Comparison of ENCODE assay signal across 24 mouse cellular contexts in the genomic region with DNA sequence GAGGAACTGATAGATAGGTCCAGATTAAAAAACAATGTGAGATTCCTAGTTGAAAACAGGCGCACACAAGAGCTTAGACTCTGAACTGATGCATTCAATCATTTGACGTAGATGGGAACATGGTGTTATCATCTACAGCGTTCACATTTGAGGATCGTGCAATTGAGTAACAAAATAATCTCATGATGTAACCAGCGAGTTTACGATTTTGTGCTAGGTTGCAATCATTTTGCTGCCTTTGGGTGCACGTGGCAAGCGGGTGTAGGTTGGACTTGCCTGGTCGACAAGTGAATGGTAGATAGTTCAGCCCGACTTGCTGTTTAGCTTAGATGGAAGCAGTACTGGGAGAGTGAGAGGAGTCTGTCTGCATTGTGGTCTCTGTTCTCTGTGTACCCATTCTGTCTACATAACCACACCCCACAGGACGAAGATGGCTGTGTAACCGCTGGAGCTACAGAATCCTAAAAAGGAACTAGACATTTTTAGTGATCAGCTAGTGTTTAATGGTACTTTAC. TPM values are rescaled to one million over a fixed set of nuclear protein-coding genes. Genes with fewer than 3 reads are reported as not detected.
DNase-seq lines count a peak whose midpoint lies in the region; ATAC-seq and TF ChIP-seq lines count a peak whose summit lies in the region.
"Had no signal": no experiment of that assay in that cellular context is flagged by ENCODE, and none has a peak within 500 bp of the region (broad histone marks: within the 10 kb centered on the region; RNA-seq: fewer than 3 reads in every experiment).

No protein-coding gene starts in this region.

- peak overlapping the region; percentile 59 for H3K27ac ChIP-seq in CH12.LX (ENCODE audit: insufficient read depth, low read depth)
- H3K27ac ChIP-seq in forebrain, embryonic 16.5 days (ENCODE audit: low read length) = no peak overlapping the region
- H3K27ac ChIP-seq in cerebellum, adult 2 months (ENCODE audit: insufficient read depth, low read length) = no peak overlapping the region
- H3K27ac ChIP-seq: forebrain, embryonic 10.5 days; forebrain, embryonic 13.5 days; gastrocnemius, adult 2 months; heart, embryonic 15.5 days; hindbrain, embryonic 10.5 days; hindbrain, embryonic 13.5 days had no signal

- H3K36me3 ChIP-seq in CH12.LX (replicated peaks in 1 of 2; ENCODE audit: control insufficient read depth in 1 of 2, insufficient read depth in 1 of 2, low read length in 1 of 2) = no peaks in the 10 kb centered on the region
- no peaks in the 10 kb centered on the region for H3K36me3 ChIP-seq in forebrain, embryonic 16.5 days (ENCODE audit: control insufficient read depth, insufficient read depth)
- H3K36me3 ChIP-seq: forebrain, embryonic 10.5 days; G1E; heart, embryonic 12.5 days; heart, embryonic 15.5 days; hindbrain, embryonic 10.5 days; hindbrain, embryonic 13.5 days had no signal

- H3K4me3 ChIP-seq in CH12.LX (replicated peaks in 1 of 3; ENCODE audit: low read depth in 2 of 3, low read length in 2 of 3, poor library complexity in 1 of 3) = no peak overlapping the region
- H3K4me3 ChIP-seq in forebrain, embryonic 16.5 days (replicated peaks; ENCODE audit: low read length) = no peak overlapping the region
- no peak overlapping the region for H3K4me3 ChIP-seq in cerebellum, adult 2 months (replicated peaks; ENCODE audit: insufficient read depth, low read depth, low read length)
- H3K4me3 ChIP-seq: forebrain, embryonic 10.5 days; forebrain, embryonic 13.5 days; heart, embryonic 12.5 days; heart, embryonic 15.5 days; hindbrain, embryonic 10.5 days; hindbrain, embryonic 13.5 days had no signal

- WGBS in forebrain, embryonic 16.5 days = 78% methylated on average over 12 of the region's 12 CpGs
- WGBS in cerebellum, adult 2 months = 81% methylated on average over 12 of the region's 12 CpGs

- ATAC-seq in granulocyte monocyte progenitor cell, adult 5-6 weeks (replicated peaks; ENCODE audit: poor library complexity, severe bottlenecking) = peak; percentile 21; the same call in 1 of the 2 replicates
- 0 out of 2 replicates have a peak, but pooled peaks have one; percentile 15 for ATAC-seq in monocyte, adult 5-6 weeks (replicated peaks; ENCODE audit: insufficient number of reproducible peaks, low FRiP score, low TSS enrichment, poor library complexity, severe bottlenecking)
- ATAC-seq in forebrain, embryonic 16.5 days = no peak
- ATAC-seq in inflammation-experienced regulatory T-cells, adult 6 months = no peak
- ATAC-seq: forebrain, postnatal 0 days; hindbrain, embryonic 16.5 days; Patski had no signal

- no peak for TF ChIP-seq RAD21 in CH12.LX (IDR thresholded peaks at IDR 0.05; ENCODE audit: low read depth, low read length)

- no peaks in the 10 kb centered on the region for H3K9me3 ChIP-seq in CH12.LX (replicated peaks; ENCODE audit: low read length)
- no peaks in the 10 kb centered on the region for H3K9me3 ChIP-seq in forebrain, embryonic 16.5 days (ENCODE audit: control insufficient read depth, low read length)
- H3K9me3 ChIP-seq: forebrain, embryonic 10.5 days; forebrain, embryonic 13.5 days; G1E; heart, embryonic 12.5 days; heart, embryonic 15.5 days; hindbrain, embryonic 10.5 days; hindbrain, embryonic 13.5 days had no signal

- no peak for TF ChIP-seq EP300 in CH12.LX (IDR thresholded peaks at IDR 0.05; ENCODE audit: low read length)

- dilution Hi-C loops in CH12.LX (cut with MboI; ENCODE audit: extremely low pct_ligation_motif_present, extremely low pct_unique_long_range_greater_than_20kb, low sequenced_read_pairs) = no loop called here

- TF ChIP-seq POLR2A in CH12.LX (IDR thresholded peaks at IDR 0.05; ENCODE audit: low read depth, low read length) = no peak
- no peak for TF ChIP-seq POLR2A in cerebellum, adult 2 months (IDR thresholded peaks at IDR 0.05; ENCODE audit: borderline replicate concordance, insufficient read depth, low read length)

- no peak overlapping the region for H3K4me2 ChIP-seq in CH12.LX (ENCODE audit: insufficient read depth, low read depth, poor library complexity, severe bottlenecking)
- no peak overlapping the region for H3K4me2 ChIP-seq in forebrain, embryonic 16.5 days (ENCODE audit: low read length)
- H3K4me2 ChIP-seq: forebrain, embryonic 13.5 days; heart, embryonic 12.5 days; heart, embryonic 15.5 days; hindbrain, embryonic 13.5 days had no signal

- TF ChIP-seq CTCF in CH12.LX (conservative IDR thresholded peaks at IDR 0.05 in 1 of 2, IDR thresholded peaks at IDR 0.05 in 1 of 2; ENCODE audit: low read depth in 2 of 2, low read length in 2 of 2) = no peak
- TF ChIP-seq CTCF in cerebellum, adult 2 months (IDR thresholded peaks at IDR 0.05; ENCODE audit: borderline replicate concordance, insufficient read depth, low read depth, low read length) = no peak

- no peaks in the 10 kb centered on the region for H3K79me2 ChIP-seq in CH12.LX (replicated peaks; ENCODE audit: control insufficient read depth, extremely low read depth, insufficient read depth, poor library complexity, severe bottlenecking)

- in situ Hi-C loops in CH12.LX (cut with MboI; ENCODE audit: low pct_ligation_motif_present, low pct_unique_long_range_greater_than_20kb, low sequenced_read_pairs) = loop anchor here (10.0 to 25.0 kb wide), 2 partner anchors 125 to 388 kb away; no protein-coding TSS in a partner anchor

- H3K9ac ChIP-seq in CH12.LX (ENCODE audit: insufficient read depth, low read depth) = no peak overlapping the region
- no peak overlapping the region for H3K9ac ChIP-seq in forebrain, embryonic 16.5 days (replicated peaks; ENCODE audit: low read depth, low read length)
- H3K9ac ChIP-seq: forebrain, embryonic 13.5 days; forebrain, postnatal 0 days; heart, embryonic 12.5 days; heart, embryonic 15.5 days; hindbrain, embryonic 13.5 days had no signal

- peaks cover 30 to 55% of the 10 kb centered on the region in 2 experiments for H3K4me1 ChIP-seq in CH12.LX (ENCODE audit: control insufficient read depth in 1 of 2, insufficient read depth in 2 of 2)
- no peaks in the 10 kb centered on the region for H3K4me1 ChIP-seq in forebrain, embryonic 16.5 days (replicated peaks; ENCODE audit: control insufficient read depth, insufficient read depth, low read length)
- no peaks in the 10 kb centered on the region for H3K4me1 ChIP-seq in cerebellum, adult 2 months (ENCODE audit: control insufficient read depth, insufficient read depth, low read length)
- H3K4me1 ChIP-seq: forebrain, embryonic 10.5 days; forebrain, embryonic 13.5 days; heart, embryonic 15.5 days; hindbrain, embryonic 10.5 days; hindbrain, embryonic 13.5 days had no signal

- H3K27me3 ChIP-seq in CH12.LX (replicated peaks) = no peaks in the 10 kb centered on the region
- H3K27me3 ChIP-seq in forebrain, embryonic 16.5 days (replicated peaks; ENCODE audit: control insufficient read depth, insufficient read depth, low read length) = no peaks in the 10 kb centered on the region
- H3K27me3 ChIP-seq in cerebellum, adult 2 months (ENCODE audit: control insufficient read depth, insufficient read depth, low read length) = no peaks in the 10 kb centered on the region
- H3K27me3 ChIP-seq: heart, embryonic 15.5 days; hindbrain, embryonic 13.5 days; Patski had no signal

- peak; percentile 37 for DNase-seq in 416B (ENCODE audit: low read depth)
- DNase-seq in CH12.LX (ENCODE audit: extremely low read depth) = no peak
- no peak for DNase-seq in cerebellum, adult 2 months
- DNase-seq: adrenal gland, postnatal 14 days; cerebellum, adult 11 months; cerebellum, adult 8-10 months; cerebellum, postnatal 36 days; gastrocnemius, adult 2 months; gastrocnemius, postnatal 14 days; heart, postnatal 36 days had no signal

TF ChIP-seq in CH12.LX, 34 proteins besides CTCF, POLR2A, EP300 and RAD21:
- TF ChIP-seq ZKSCAN1 (IDR thresholded peaks at IDR 0.05; ENCODE audit: borderline replicate concordance, low read depth, low read length) (no peak), ZC3H11A (IDR thresholded peaks at IDR 0.05; ENCODE audit: low read depth, low read length) (no peak), USF1 (IDR thresholded peaks at IDR 0.05; ENCODE audit: low read depth, low read length) (no peak), MEF2A (IDR thresholded peaks at IDR 0.05; ENCODE audit: borderline replicate concordance, low read depth, low read length) (no peak), RCOR1 (conservative IDR thresholded peaks at IDR 0.05; ENCODE audit: low read depth, low read length) (no peak), MXI1 (IDR thresholded peaks at IDR 0.05; ENCODE audit: low read depth, low read length) (no peak; the same call in 1 of the 2 replicates), HCFC1 (IDR thresholded peaks at IDR 0.05; ENCODE audit: low read depth, low read length) (no peak), ETS1 (conservative IDR thresholded peaks at IDR 0.05; ENCODE audit: low read depth, low read length) (no peak), TCF12 (IDR thresholded peaks at IDR 0.05; ENCODE audit: low read depth, low read length) (no peak), CHD2 (IDR thresholded peaks at IDR 0.05; ENCODE audit: low read length) (no peak)

RNA-seq across cellular contexts. Expression of gene Ston2, which starts 11.7 kb away (rescaled TPM):
- 0.29 and 0.34 TPM in 2 replicates for total RNA-seq in CH12.LX (2012; rRNA removed)
- total RNA-seq in CH12.LX (2014; rRNA removed) = not detected in 2 replicates
- 0.21 TPM in 1 of 2 replicates, not detected in the other for polyA plus RNA-seq in CH12.LX (2012; ENCODE audit: insufficient read length, low read depth)
- total RNA-seq in granulocyte monocyte progenitor cell, adult 5-6 weeks (2014; fragmentation: Nextera tagmentation) = 7.6 and 17.4 TPM in 2 replicates
- 2.9 and 6.9 TPM in 2 replicates for total RNA-seq in granulocyte monocyte progenitor cell, adult 5-6 weeks (2017)
- 8.6 to 25.7 TPM (median 13.4 TPM) in 3 replicates for total RNA-seq in monocyte, adult 5-6 weeks (2017)
- 4.7 and 6.4 TPM in 2 replicates for polyA plus RNA-seq in forebrain, embryonic 16.5 days (2015; fragmentation: Nextera tagmentation; extraction: Ambion mirVana)
- 1 to 10 TPM in 1 of 3 experiments, under 1 TPM in 2; 0.69 to 2.0 (median 0.82) TPM for polyA plus RNA-seq in inflammation-experienced regulatory T-cells, adult 6 months (2017; shearing (Covaris generic))
- polyA plus RNA-seq in cerebellum, adult 2 months (2012; rRNA removed) = 9.0 and 10.7 TPM in 2 replicates

RNA-seq across cellular contexts. Expression of gene Sel1l, which starts 49.1 kb away (rescaled TPM):
- total RNA-seq in CH12.LX (2012; rRNA removed) (126 and 155 TPM in 2 replicates), CH12.LX (2014; rRNA removed) (46.6 and 49.0 TPM in 2 replicates)
- polyA plus RNA-seq in CH12.LX (2012; ENCODE audit: insufficient read length, low read depth) = 84.7 and 90.7 TPM in 2 replicates
- total RNA-seq in granulocyte monocyte progenitor cell, adult 5-6 weeks (2014; fragmentation: Nextera tagmentation) = 59.7 and 86.7 TPM in 2 replicates
- total RNA-seq in granulocyte monocyte progenitor cell, adult 5-6 weeks (2017) = 53.3 and 81.5 TPM in 2 replicates
- total RNA-seq in monocyte, adult 5-6 weeks (2017) = 76.7 to 111 TPM (median 97.7 TPM) in 3 replicates
- polyA plus RNA-seq in forebrain, embryonic 16.5 days (2015; fragmentation: Nextera tagmentation; extraction: Ambion mirVana) = 109 and 126 TPM in 2 replicates
- 10 to 100 TPM; 53.0 to 60.6 (median 54.4) TPM for polyA plus RNA-seq in inflammation-experienced regulatory T-cells, adult 6 months (2017; shearing (Covaris generic))
- 84.1 and 87.1 TPM in 2 replicates for polyA plus RNA-seq in cerebellum, adult 2 months (2012; rRNA removed)

Comparison
In these comparisons a context has a peak if more than half of its experiments do, and no peak if none do; other contexts are left out.
1. ATAC-seq: peak in granulocyte monocyte progenitor cell, adult 5-6 weeks (single experiment) and monocyte, adult 5-6 weeks (single experiment); none in forebrain, embryonic 16.5 days (single experiment) and inflammation-experienced regulatory T-cells, adult 6 months (single experiment).